Mouse (Mus musculus) spleen, adult 2 months (tissue): Measurements from ENCODE around the gene Gm9964. TPM values are rescaled to one million over a fixed set of nuclear protein-coding genes. Genes with fewer than 3 reads are reported as not detected.

ENCODE experiments used
- DNase-seq, 2 experiments: peaks; one replicate each; pipeline versions ENCODE4 v3.0.0 to v3.0.0-alpha.2; 2012 to 2021; ENCODE audit warnings: low spot score in 2 of 2, low read depth in 1 of 2
- H3K27ac ChIP-seq: fragments of 200-500 bp; 2 replicates; pipeline ENCODE4 v1.5.1; 2012; ENCODE audit warnings: low read length, inconsistent platforms; ENCODE audit not compliant: insufficient read depth
- H3K27me3 ChIP-seq: fragments of 200-500 bp; 2 replicates; pipeline ENCODE4 v1.6.1; 2012; ENCODE audit warnings: mild to moderate bottlenecking, moderate library complexity, low read length, inconsistent platforms; ENCODE audit not compliant: control insufficient read depth, insufficient read depth
- H3K36me3 ChIP-seq: fragments of 200-500 bp; 2 replicates; pipeline ENCODE4 v1.6.1; 2012; ENCODE audit warnings: mild to moderate bottlenecking, low read length, inconsistent platforms; ENCODE audit not compliant: control insufficient read depth, insufficient read depth
- H3K4me1 ChIP-seq: fragments of 200-500 bp; 2 replicates; pipeline ENCODE4 v1.6.1; 2011; ENCODE audit warnings: inconsistent platforms; ENCODE audit not compliant: control insufficient read depth, insufficient read depth, insufficient read length
- H3K4me3 ChIP-seq: fragments of 200-500 bp; 2 replicates; pipeline ENCODE4 v1.5.1; 2011; ENCODE audit warnings: mild to moderate bottlenecking, inconsistent platforms; ENCODE audit not compliant: insufficient read depth, insufficient read length; ENCODE audit errors: extremely low read depth
- CTCF ChIP-seq: fragments of 200-500 bp; IDR thresholded peaks from 2 replicates; pipeline ENCODE4 v1.5.1; 2011; ENCODE audit warnings: mild to moderate bottlenecking, inconsistent platforms; ENCODE audit not compliant: insufficient read depth, insufficient read length, insufficient replicate concordance; ENCODE audit errors: extremely low read depth
- POLR2A ChIP-seq: fragments of 200-500 bp; IDR thresholded peaks from 2 replicates; pipeline ENCODE4 v1.6.1; 2011; ENCODE audit warnings: low read depth, low read length, inconsistent platforms
- WGBS: fragments of 180-500 bp; shearing (Covaris S2); methylation state at CpG from one replicate; pipeline ENCODE4 v1.1.7; 2018; 5-methylcytosine and 5-hydroxymethylcytosine counted together
- polyA plus RNA-seq: library from polyadenylated mRNA; depleted of rRNA; stranded (reverse); fragments of >200 nt; gene quantifications from 2 replicates; pipeline ENCODE4 v1.2.3, GENCODE M21; 2012

Gm9964 gene
- polyA plus RNA-seq, 1 experiment: not detected

- 100% methylated on average over 1 of the region's 1 CpGs for WGBS
- TF ChIP-seq CTCF: no peak
- no peak for TF ChIP-seq POLR2A
- no peak for DNase-seq
Observed at GRCm38 (mm10) chr11:79329585-79329984, 32.9 kb upstream of the Gm9964 start.

GRCm38 (mm10) chr11:79328060-79328459 lies 31.4 kb upstream of the Gm9964 start:
- H3K27ac ChIP-seq: no peak overlapping the region
- H3K27me3 ChIP-seq: no peaks in the 10 kb centered on the region
- no peak for DNase-seq
- 62% methylated on average over 4 of the region's 4 CpGs for WGBS
- TF ChIP-seq CTCF (no peak), POLR2A (no peak)
- no peak overlapping the region for H3K4me3 ChIP-seq
- H3K36me3 ChIP-seq: no peaks in the 10 kb centered on the region
- no peaks in the 10 kb centered on the region for H3K4me1 ChIP-seq

More at GRCm38 (mm10) chr11:79329585-79329984, 32.9 kb upstream of the Gm9964 start:
- Histone ChIP-seq H3K4me3 (no peak overlapping the region), H3K27me3 (no peaks in the 10 kb centered on the region), H3K27ac (no peak overlapping the region), H3K36me3 (no peaks in the 10 kb centered on the region), H3K4me1 (no peaks in the 10 kb centered on the region)

- no peak for DNase-seq
- H3K4me1 ChIP-seq: no peaks in the 10 kb centered on the region
- TF ChIP-seq CTCF: no peak
- no peak for TF ChIP-seq POLR2A
- WGBS: 76% methylated on average over 4 of the region's 4 CpGs
- no peak overlapping the region for H3K4me3 ChIP-seq
- H3K27me3 ChIP-seq: no peaks in the 10 kb centered on the region
- H3K27ac ChIP-seq: no peak overlapping the region
- H3K36me3 ChIP-seq: no peaks in the 10 kb centered on the region
Observed at GRCm38 (mm10) chr11:79327106-79327505, 30.4 kb upstream of the Gm9964 start.

DNA sequence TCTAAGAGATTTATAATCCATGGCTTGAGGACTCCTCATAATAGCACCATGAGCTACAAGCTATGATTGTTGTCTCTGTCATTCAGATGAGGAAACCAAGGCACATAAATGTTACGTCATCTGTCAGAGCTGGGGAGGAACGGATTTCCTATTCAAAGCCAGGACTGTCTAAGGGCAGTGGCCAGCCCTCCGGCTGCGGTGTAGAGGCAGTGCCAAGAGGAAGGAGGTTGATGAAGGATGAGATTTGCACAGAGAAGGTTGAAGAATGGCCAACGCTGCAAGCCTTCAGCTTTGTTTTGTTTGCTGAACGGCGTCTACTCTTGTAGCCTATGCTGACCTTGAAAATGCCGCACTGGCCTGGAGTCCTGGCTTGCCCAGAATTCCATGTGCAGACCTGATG lies 29.0 kb upstream of the Gm9964 start:
- Histone ChIP-seq H3K27ac (no peak overlapping the region), H3K27me3 (no peaks in the 10 kb centered on the region), H3K36me3 (no peaks in the 10 kb centered on the region), H3K4me1 (no peaks in the 10 kb centered on the region), H3K4me3 (no peak overlapping the region)
- 43% methylated on average over 8 of the region's 8 CpGs for WGBS
- no peak for DNase-seq
- TF ChIP-seq CTCF (no peak), POLR2A (no peak)

DNA sequence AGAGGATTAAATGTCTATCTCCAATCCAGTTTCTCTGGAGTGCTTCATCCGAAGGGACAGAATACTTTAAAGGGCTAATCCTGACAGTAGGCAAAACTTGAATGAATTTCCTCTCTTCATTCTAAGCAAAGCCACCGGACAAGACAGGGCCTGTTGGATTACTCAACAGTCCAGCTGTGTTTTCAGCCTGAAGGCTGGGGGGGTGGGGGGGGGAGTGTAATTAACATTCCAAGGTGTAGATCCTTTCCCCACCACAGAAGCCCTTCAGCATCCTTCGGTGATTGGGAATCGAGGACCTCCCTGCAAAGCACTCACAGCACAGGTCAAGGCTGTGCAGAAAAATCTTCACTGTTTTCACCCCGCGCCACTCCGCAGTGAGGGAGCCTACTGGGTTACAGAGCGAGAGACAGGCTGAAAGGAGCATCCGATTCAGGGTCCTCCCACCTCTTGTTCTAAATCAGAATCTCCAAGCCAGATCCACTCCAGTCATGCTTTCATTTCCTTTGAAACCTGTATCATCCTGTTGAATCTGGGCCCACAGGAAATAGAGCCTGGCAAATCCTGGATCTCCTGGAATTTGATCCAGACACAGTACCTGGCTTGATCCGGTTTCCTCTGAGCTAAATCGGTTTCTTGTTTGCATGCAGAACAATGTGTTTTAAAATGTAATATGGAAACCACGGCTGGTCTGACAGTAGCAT lies 27.4 kb upstream of the Gm9964 start:
- no peaks in the 10 kb centered on the region for H3K4me1 ChIP-seq
- no peak overlapping the region for H3K4me3 ChIP-seq
- H3K27me3 ChIP-seq: no peaks in the 10 kb centered on the region
- H3K36me3 ChIP-seq: no peaks in the 10 kb centered on the region
- no peak for TF ChIP-seq CTCF
- TF ChIP-seq POLR2A: no peak
- WGBS: 91% methylated on average over 12 of the region's 12 CpGs
- no peak overlapping the region for H3K27ac ChIP-seq
- no peak for DNase-seq

- 88% methylated on average over 7 of the region's 7 CpGs for WGBS
- Histone ChIP-seq H3K4me3 (no peak overlapping the region), H3K4me1 (no peaks in the 10 kb centered on the region), H3K27ac (no peak overlapping the region), H3K36me3 (no peaks in the 10 kb centered on the region), H3K27me3 (no peaks in the 10 kb centered on the region)
- DNase-seq: no peak
- no peak for TF ChIP-seq POLR2A
- TF ChIP-seq CTCF: no peak
Observed at GRCm38 (mm10) chr11:79319807-79320206, 23.1 kb upstream of the Gm9964 start.

DNA sequence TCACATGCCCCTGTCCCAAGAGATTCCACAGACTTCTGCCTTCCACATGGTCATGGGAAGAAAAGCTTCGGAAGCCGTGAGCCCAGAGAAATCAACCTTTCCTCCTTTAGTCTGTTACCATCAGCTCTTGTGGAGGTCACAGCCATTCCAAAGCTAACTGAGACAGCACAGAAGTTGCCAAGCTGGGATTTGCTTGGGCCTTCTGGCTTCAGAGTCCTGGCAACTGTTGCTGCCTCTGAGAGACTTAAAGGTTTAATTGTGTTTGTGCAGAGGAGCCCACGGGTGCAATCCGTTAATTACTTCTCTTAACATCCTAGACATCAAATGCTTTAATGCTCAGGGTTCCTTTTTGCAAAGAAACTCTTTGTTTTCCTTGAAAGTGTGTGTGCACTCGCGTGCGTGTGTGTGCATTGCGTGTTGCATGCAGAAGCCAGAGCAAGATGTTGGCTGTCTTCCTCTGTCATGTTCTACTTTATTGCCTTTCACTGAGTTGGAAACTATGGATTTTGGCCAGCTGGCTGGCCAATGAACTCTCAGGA lies 20.2 kb upstream of the Gm9964 start:
- H3K27ac ChIP-seq: no peak overlapping the region
- DNase-seq: no peak
- H3K4me3 ChIP-seq: no peak overlapping the region
- H3K36me3 ChIP-seq: no peaks in the 10 kb centered on the region
- TF ChIP-seq POLR2A: no peak
- no peak for TF ChIP-seq CTCF
- H3K27me3 ChIP-seq: no peaks in the 10 kb centered on the region
- WGBS: 94% methylated on average over 8 of the region's 8 CpGs
- H3K4me1 ChIP-seq: no peaks in the 10 kb centered on the region
